Mouse (Mus musculus) erythroblast, embryonic 14.5 days (primary cell): Measurements from ENCODE around the gene Lrrc51. TPM values are rescaled to one million over a fixed set of nuclear protein-coding genes. Genes with fewer than 3 reads are reported as not detected.
"Not testable (repeated sequence)": the region's sequence is repeated elsewhere in the genome, so short reads cannot be mapped to it uniquely, and the experiment has no call there.

Source experiments
- H3K27me3 ChIP-seq: 2 replicates; pipeline ENCODE4 v1.6.1; 2012; ENCODE audit warnings: inconsistent platforms; ENCODE audit not compliant: control insufficient read depth
- H3K36me3 ChIP-seq: 2 replicates; pipeline ENCODE4 v1.6.1; 2012; ENCODE audit warnings: mild to moderate bottlenecking, inconsistent platforms; ENCODE audit not compliant: control insufficient read depth
- H3K4me1 ChIP-seq: 2 replicates; pipeline ENCODE4 v1.6.1; 2012; ENCODE audit warnings: inconsistent platforms; ENCODE audit not compliant: control insufficient read depth
- H3K4me3 ChIP-seq: replicated peaks from 2 replicates; pipeline ENCODE3; 2012; ENCODE audit warnings: moderate library complexity, mild to moderate bottlenecking, inconsistent platforms
- H3K9me3 ChIP-seq: 2 replicates; pipeline ENCODE4 v1.6.1; 2012; ENCODE audit warnings: low read length, inconsistent platforms, mixed read lengths; ENCODE audit not compliant: control insufficient read depth
- GATA1 ChIP-seq: IDR thresholded peaks from 2 replicates; pipeline ENCODE4 v1.6.1; 2012; ENCODE audit warnings: low read length, inconsistent platforms, mixed read lengths
- TAL1 ChIP-seq: IDR thresholded peaks from 3 replicates; pipeline ENCODE4 v1.6.1; 2012; ENCODE audit warnings: low read length, inconsistent platforms, mixed read lengths
- polyA plus RNA-seq: library from polyadenylated mRNA; stranded (reverse); fragments of >175 nt; gene quantifications from 2 replicates; pipeline ENCODE4 v1.2.3, GENCODE M21; 2012

The Lrrc51 gene
- polyA plus RNA-seq, 1 experiment = not detected

GRCm38 (mm10) chr7:101928093-101928492 is 5.6 kb downstream of the Lrrc51 start:
- no peak for TF ChIP-seq TAL1
- no peak for TF ChIP-seq GATA1
- Histone ChIP-seq H3K4me1 (peaks cover 20% of the 10 kb centered on the region), H3K4me3 (no peak overlapping the region), H3K27me3 (no peaks in the 10 kb centered on the region), H3K9me3 (no peaks in the 10 kb centered on the region), H3K36me3 (no peaks in the 10 kb centered on the region)

GRCm38 (mm10) chr7:101925892-101926291 is 7.8 kb downstream of the Lrrc51 start:
- H3K4me1 ChIP-seq, H3K36me3 ChIP-seq, H3K9me3 ChIP-seq, H3K27me3 ChIP-seq, H3K4me3 ChIP-seq: not testable (repeated sequence)

GRCm38 (mm10) chr7:101918071-101918470 is 15.6 kb downstream of the Lrrc51 start:
- H3K36me3 ChIP-seq = peaks cover 16% of the 10 kb centered on the region
- no peak overlapping the region for H3K4me3 ChIP-seq
- H3K9me3 ChIP-seq = no peaks in the 10 kb centered on the region
- H3K4me1 ChIP-seq = no peaks in the 10 kb centered on the region
- TF ChIP-seq GATA1 (no peak), TAL1 (no peak)
- no peaks in the 10 kb centered on the region for H3K27me3 ChIP-seq

- Histone ChIP-seq H3K4me3 (no peak overlapping the region), H3K4me1 (peaks cover 24% of the 10 kb centered on the region), H3K9me3 (no peaks in the 10 kb centered on the region), H3K27me3 (no peaks in the 10 kb centered on the region), H3K36me3 (peaks cover 72% of the 10 kb centered on the region)
- no peak for TF ChIP-seq GATA1
- no peak for TF ChIP-seq TAL1
These were observed 21.7 kb downstream of the Lrrc51 start for GRCm38 (mm10) chr7:101911982-101912381.

- Histone ChIP-seq H3K4me3 (no peak overlapping the region), H3K27me3 (no peaks in the 10 kb centered on the region), H3K4me1 (peaks cover 37% of the 10 kb centered on the region), H3K9me3 (no peaks in the 10 kb centered on the region), H3K36me3 (peaks cover 72% of the 10 kb centered on the region)
- no peak for TF ChIP-seq GATA1
- no peak for TF ChIP-seq TAL1
These were observed 23.6 kb downstream of the Lrrc51 start for GRCm38 (mm10) chr7:101910138-101910537.

GRCm38 (mm10) chr7:101908367-101908766 is 25.3 kb downstream of the Lrrc51 start:
- Histone ChIP-seq H3K4me3 (no peak overlapping the region), H3K36me3 (peaks cover 61% of the 10 kb centered on the region), H3K9me3 (no peaks in the 10 kb centered on the region), H3K4me1 (peaks cover 42% of the 10 kb centered on the region), H3K27me3 (no peaks in the 10 kb centered on the region)
- no peak for TF ChIP-seq GATA1
- no peak for TF ChIP-seq TAL1

GRCm38 (mm10) chr7:101906696-101907095 is 27.0 kb downstream of the Lrrc51 start:
- peak overlapping the region; percentile 93 for H3K4me3 ChIP-seq
- H3K4me1 ChIP-seq = peaks cover 42% of the 10 kb centered on the region
- peaks cover 2% of the 10 kb centered on the region; the same call in 1 of the 2 replicates for H3K9me3 ChIP-seq
- no peak for TF ChIP-seq GATA1
- TF ChIP-seq TAL1 = no peak
- no peaks in the 10 kb centered on the region for H3K27me3 ChIP-seq
- peaks cover 56% of the 10 kb centered on the region for H3K36me3 ChIP-seq

- peaks cover 42% of the 10 kb centered on the region for H3K4me1 ChIP-seq
- H3K36me3 ChIP-seq = peaks cover 53% of the 10 kb centered on the region
- H3K27me3 ChIP-seq = no peaks in the 10 kb centered on the region
- TF ChIP-seq TAL1 (no peak), GATA1 (no peak)
- H3K9me3 ChIP-seq = peaks cover 2% of the 10 kb centered on the region; the same call in 1 of the 2 replicates
- peak within 1 kb of the TSS; percentile 93 for H3K4me3 ChIP-seq
These were observed 27.4 kb downstream of the Lrrc51 start, which contains the start of gene Tomt for GRCm38 (mm10) chr7:101906287-101906681. Gene Tomt, minus strand, starts transcription at chr7:101906359.

- TF ChIP-seq GATA1 = no peak
- TF ChIP-seq TAL1 = no peak
These were observed 28.0 kb downstream of the Lrrc51 start, which contains the start of gene Lamtor1 for GRCm38 (mm10) chr7:101905561-101906286. Gene Lamtor1, plus strand, starts transcription at chr7:101905904.

More at GRCm38 (mm10) chr7:101905561-101906286, 28.0 kb downstream of the Lrrc51 start, which contains the start of gene Lamtor1:
- Histone ChIP-seq H3K36me3 (peaks cover 53% of the 10 kb centered on the region), H3K4me1 (peaks cover 42% of the 10 kb centered on the region), H3K27me3 (no peaks in the 10 kb centered on the region), H3K4me3 (peak within 1 kb of the TSS; percentile 93), H3K9me3 (peaks cover 2% of the 10 kb centered on the region; the same call in 1 of the 2 replicates)
